ENCODE assay signal across 13 mouse cellular contexts in genomic region chr3:30004888-30005405, GRCm38 (mm10).
DNase-seq lines count a peak whose midpoint lies in the region; ATAC-seq and TF ChIP-seq lines count a peak whose summit lies in the region.
"Had no signal": no experiment of that assay in that cellular context is flagged by ENCODE, and none has a peak within 500 bp of the region (broad histone marks: within the 10 kb centered on the region; RNA-seq: fewer than 3 reads in every experiment).

No protein-coding gene starts in this region.

- DNase-seq in heart, postnatal 4 days = no peak
- no peak for DNase-seq in lung, embryonic 14.5 days
- DNase-seq in lung, postnatal 10 days = no peak
- DNase-seq in limb, embryonic 14.5 days (ENCODE audit: low spot score) = no peak
- no peak for DNase-seq in liver
- no peak for DNase-seq in thymus, postnatal 0 days (ENCODE audit: low spot score)
- DNase-seq: adrenal gland, adult 8-10 months; cerebellum, adult 18-20 months; retina, postnatal 1 day; thymus, postnatal 14 days had no signal

- H3K36me3 ChIP-seq in heart, embryonic 13.5 days = peaks cover 9% of the 10 kb centered on the region; the same call in 1 of the 2 replicates
- H3K36me3 ChIP-seq in lung, embryonic 14.5 days (ENCODE audit: insufficient read depth) = peaks cover 9% of the 10 kb centered on the region; the same call in 1 of the 2 replicates
- H3K36me3 ChIP-seq in limb, embryonic 14.5 days (ENCODE audit: control insufficient read depth, insufficient read depth, low read length) = no peaks in the 10 kb centered on the region; the same call in 1 of the 2 replicates

- H3K4me3 ChIP-seq in heart, embryonic 13.5 days = peak overlapping the region; percentile 19; the same call in 1 of the 2 replicates
- no peak overlapping the region for H3K4me3 ChIP-seq in lung, embryonic 14.5 days (ENCODE audit: low read depth, low read length)
- H3K4me3 ChIP-seq in limb, embryonic 14.5 days (replicated peaks; ENCODE audit: low read length) = peak overlapping the region; percentile 15; the same call in 1 of the 2 replicates

- no peak for ATAC-seq in heart, embryonic 13.5 days (ENCODE audit: extremely low read depth, insufficient number of reproducible peaks, low FRiP score, low TSS enrichment)
- no peak for ATAC-seq in lung, embryonic 14.5 days (ENCODE audit: insufficient read depth)
- 0 out of 2 replicates have a peak, but pooled peaks have one; percentile 5 for ATAC-seq in common myeloid progenitor, adult 5-6 weeks (replicated peaks; ENCODE audit: low read depth, poor library complexity, severe bottlenecking)
- no peak; the same call in 1 of the 2 replicates for ATAC-seq in limb, embryonic 14.5 days (ENCODE audit: low FRiP score, low read depth)

- peak overlapping the region; percentile 26 for H3K27ac ChIP-seq in heart, embryonic 13.5 days (replicated peaks)
- H3K27ac ChIP-seq in lung, embryonic 14.5 days (ENCODE audit: low read depth) = peak overlapping the region; percentile 51
- H3K27ac ChIP-seq in limb, embryonic 14.5 days (replicated peaks; ENCODE audit: low read depth, low read length) = 0 out of 2 replicates have a peak overlapping the region, but pooled peaks have one; percentile 35
- H3K27ac ChIP-seq: macrophage had no signal

- H3K9ac ChIP-seq in heart, embryonic 13.5 days = peak overlapping the region; percentile 41; the same call in 1 of the 2 replicates
- no peak overlapping the region for H3K9ac ChIP-seq in lung, embryonic 14.5 days
- H3K9ac ChIP-seq in limb, embryonic 14.5 days (ENCODE audit: low read depth, low read length, severe bottlenecking) = no peak overlapping the region

- WGBS in heart, embryonic 13.5 days = 50% methylated on average over 8 of the region's 8 CpGs
- WGBS in lung, embryonic 14.5 days = 38% methylated on average over 8 of the region's 8 CpGs
- 28% methylated on average over 8 of the region's 8 CpGs for WGBS in limb, embryonic 14.5 days

- TF ChIP-seq POLR2A in limb, embryonic 14.5 days (IDR thresholded peaks at IDR 0.05; ENCODE audit: borderline replicate concordance, extremely low read depth, insufficient read depth, insufficient read length) = no peak

- peak overlapping the region; percentile 57 for H3K4me2 ChIP-seq in heart, embryonic 13.5 days
- peak overlapping the region; percentile 33 for H3K4me2 ChIP-seq in lung, embryonic 14.5 days
- H3K4me2 ChIP-seq in limb, embryonic 14.5 days (replicated peaks; ENCODE audit: low read depth, low read length, severe bottlenecking) = peak overlapping the region; percentile 43

- H3K4me1 ChIP-seq in heart, embryonic 13.5 days = peaks cover 26% of the 10 kb centered on the region
- peaks cover 18% of the 10 kb centered on the region for H3K4me1 ChIP-seq in lung, embryonic 14.5 days (ENCODE audit: insufficient read depth)
- peaks cover 33% of the 10 kb centered on the region for H3K4me1 ChIP-seq in limb, embryonic 14.5 days (ENCODE audit: control insufficient read depth, insufficient read depth, low read length)

- no peak for TF ChIP-seq CTCF in lung, embryonic 14.5 days (IDR thresholded peaks at IDR 0.05; ENCODE audit: low read depth)

- no peaks in the 10 kb centered on the region for H3K9me3 ChIP-seq in heart, embryonic 13.5 days
- no peaks in the 10 kb centered on the region for H3K9me3 ChIP-seq in lung, embryonic 14.5 days (ENCODE audit: low read depth, low read length)
- no peaks in the 10 kb centered on the region for H3K9me3 ChIP-seq in limb, embryonic 14.5 days (ENCODE audit: control insufficient read depth, low read length)

- H3K27me3 ChIP-seq in heart, embryonic 13.5 days (replicated peaks) = no peaks in the 10 kb centered on the region
- no peaks in the 10 kb centered on the region for H3K27me3 ChIP-seq in lung, embryonic 14.5 days (ENCODE audit: insufficient read depth, low read length)
- no peaks in the 10 kb centered on the region for H3K27me3 ChIP-seq in limb, embryonic 14.5 days (ENCODE audit: control insufficient read depth, insufficient read depth, low read length)
